Mouse (Mus musculus): ENCODE measurements around the gene Clec10a.

- no peak for TF ChIP-seq CTCF (conservative IDR thresholded peaks at IDR 0.05; ENCODE audit: low read length)
- TF ChIP-seq NANOG (IDR thresholded peaks at IDR 0.05; ENCODE audit: borderline replicate concordance, low read length) = no peak
- no peak for TF ChIP-seq POU5F1 (IDR thresholded peaks at IDR 0.05; ENCODE audit: borderline replicate concordance, low read length)
These were observed 22.8 kb downstream of the Clec10a start for GRCm38 (mm10) chr11:70178756-70179155.

All from E14TG2a.4 (cell line).